Mouse (Mus musculus) urinary bladder, postnatal 4 days (tissue): ENCODE results near the gene A930004D18Rik.
"Not testable (repeated sequence)": the region's sequence is repeated elsewhere in the genome, so short reads cannot be mapped to it uniquely, and the experiment has no call there.

Experiments
- DNase-seq, 2 experiments: peaks; one replicate each; pipeline ENCODE4 v3.0.0; 2021 to 2022; ENCODE audit warnings: low spot score in 2 of 2

A930004D18Rik gene

DNA sequence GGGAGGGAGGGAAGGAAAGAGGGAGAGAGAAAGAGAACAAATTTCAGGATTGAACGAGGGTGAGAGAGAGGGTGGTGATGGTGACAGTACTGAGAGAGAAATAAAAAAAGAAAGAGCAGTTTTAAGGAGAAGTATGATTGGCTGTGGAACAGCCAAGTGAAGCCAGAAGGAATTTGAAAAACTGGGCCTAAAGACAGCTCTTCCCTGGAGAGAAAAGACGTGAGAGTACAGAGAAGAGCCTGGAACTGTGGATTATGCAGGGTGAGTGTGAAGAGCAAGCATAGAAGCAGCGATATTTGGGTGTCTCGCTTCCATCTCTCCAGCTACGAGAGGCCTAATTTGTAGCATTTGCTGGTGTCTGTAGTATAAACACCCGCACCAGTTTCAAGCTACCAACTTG is 26.3 kb downstream of the A930004D18Rik start:
- no peak for DNase-seq

DNA sequence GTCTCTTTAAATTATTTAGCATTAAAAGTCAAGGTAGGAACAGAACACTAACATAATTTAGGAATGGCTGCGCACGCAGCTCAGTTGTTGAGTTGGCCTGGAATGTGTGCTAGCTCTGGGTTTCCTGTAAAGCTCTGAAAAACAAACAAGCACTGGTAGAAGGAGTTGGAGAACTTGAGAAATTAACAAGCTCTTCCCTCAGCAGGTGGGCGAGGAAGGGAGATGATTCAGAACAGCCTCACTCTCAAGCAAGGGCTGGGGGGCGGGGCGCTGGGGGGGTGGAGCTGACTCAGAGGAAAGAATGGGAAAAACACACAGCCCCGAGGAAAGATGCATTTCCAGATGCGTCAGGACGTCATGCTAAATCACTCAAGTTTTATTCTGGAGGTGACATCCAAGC is 32.4 kb downstream of the A930004D18Rik start:
- DNase-seq: no peak

DNA sequence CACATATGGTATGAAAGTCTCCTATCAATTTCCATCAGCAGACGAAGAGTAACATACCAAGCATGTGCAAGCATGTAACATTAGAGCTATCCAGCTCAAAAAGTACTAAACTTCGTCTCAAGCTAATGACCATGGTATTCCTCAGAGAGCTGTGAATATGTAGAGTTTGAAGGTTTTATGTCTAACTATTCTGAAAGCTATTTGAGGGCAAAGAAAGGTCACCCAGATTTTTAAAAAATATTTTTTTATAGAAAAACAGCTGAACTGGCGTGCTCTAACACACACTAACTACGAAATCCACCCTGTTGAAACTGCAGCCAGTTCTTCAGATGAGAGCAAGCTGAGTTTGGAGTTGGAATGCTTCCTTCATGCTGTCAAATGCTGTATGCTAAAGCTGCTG is 33.3 kb downstream of the A930004D18Rik start:
- no peak for DNase-seq

DNA sequence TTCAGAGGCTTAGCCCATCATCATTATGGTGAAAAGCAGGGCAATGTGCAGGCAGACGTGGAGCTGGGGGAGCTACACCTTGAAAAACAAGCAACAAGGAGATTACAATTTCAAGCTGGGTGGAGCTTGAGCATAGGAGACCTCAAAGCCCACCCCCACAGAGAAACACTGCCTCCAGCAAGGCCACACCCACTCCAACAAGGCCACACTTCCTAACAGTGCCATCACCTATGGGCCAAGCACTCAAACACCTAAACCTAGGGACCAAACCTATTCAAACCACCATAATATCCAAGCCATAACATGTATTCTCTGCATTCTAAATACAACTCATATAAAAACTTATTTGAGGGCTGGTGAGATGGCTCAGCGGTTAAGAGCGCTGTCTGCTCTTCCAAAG is 35.2 kb downstream of the A930004D18Rik start:
- no peak for DNase-seq

DNA sequence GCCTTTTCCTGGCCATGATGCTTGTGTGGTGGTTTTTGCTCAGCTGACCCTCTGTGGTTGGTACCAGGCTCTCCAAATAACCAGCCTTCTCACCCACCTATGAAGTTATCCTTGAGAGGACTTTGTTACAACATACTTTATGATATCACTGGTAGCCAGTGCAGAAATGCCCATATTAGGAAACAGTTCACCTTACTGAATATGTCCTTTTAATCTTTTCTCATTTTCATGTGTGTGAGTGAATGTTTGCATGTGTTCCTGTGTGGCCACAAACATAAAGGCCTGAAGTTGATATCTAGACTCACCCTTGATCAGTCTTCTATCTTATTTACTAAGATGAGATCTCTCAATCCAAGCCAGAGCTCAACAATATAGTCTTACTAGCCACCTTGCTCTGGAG is 40.7 kb downstream of the A930004D18Rik start, which contains the start of gene H2al2a:
Gene H2al2a, minus strand, starts transcription at position 101 of the 400 bp plus-strand sequence.
- no peak for DNase-seq

DNA sequence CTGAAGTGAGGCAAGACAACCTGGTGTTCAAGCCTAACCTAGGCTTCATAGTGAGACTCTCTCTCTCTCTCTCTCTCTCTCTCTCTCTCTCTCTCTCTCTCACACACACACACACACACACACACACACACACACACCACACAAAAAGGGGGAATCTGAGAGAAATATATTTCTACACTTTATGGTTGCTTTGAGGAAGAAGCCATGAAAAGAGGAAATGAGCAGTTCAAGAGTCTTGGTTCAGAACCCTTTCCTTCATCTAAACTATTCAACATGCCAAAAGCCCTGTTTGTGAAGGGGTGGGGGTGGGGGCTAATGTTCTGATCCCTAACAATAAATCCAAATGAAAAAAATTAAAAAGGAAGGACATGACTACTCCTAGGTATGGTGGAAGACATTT is 48.0 kb downstream of the A930004D18Rik start:
- no peak for DNase-seq

DNA sequence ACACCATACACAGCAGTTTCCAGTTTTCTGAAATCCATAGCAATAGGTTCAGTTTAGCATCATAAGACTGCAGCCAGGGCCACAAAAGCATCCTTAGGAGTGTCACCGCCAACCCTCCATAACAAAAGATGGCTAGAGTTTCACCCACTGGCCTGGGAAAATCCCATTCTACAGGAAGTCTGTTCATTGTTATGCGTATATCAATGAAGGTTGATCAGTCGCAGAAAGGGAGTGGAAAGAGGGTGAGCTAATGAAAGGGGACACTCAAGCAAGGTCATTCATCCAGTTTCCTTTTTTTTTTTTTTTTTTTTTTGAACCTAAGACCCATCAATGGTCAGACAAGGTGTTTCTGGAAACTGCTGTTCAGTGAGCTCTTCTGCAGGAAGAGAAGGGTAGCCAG is 48.4 kb downstream of the A930004D18Rik start:
- DNase-seq: no peak

DNA sequence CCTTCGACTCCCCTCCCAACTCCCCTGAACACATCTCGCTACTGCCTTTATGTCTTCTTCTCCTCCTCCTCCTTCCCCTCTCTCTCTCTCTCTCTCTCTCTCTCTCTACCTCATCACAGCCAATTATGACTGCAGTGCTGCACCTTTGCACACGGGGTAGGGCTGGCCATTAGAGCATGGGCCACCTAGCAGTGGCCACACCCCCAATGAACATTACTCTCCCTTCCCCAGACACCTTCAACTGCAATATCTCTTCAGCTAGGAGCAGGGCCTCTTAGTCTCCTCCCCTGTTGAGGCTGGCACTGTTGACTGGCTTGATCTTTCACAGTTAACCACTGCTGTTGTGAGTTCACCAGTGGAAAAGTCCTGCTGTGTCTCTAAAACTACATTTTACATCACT is 50.8 kb downstream of the A930004D18Rik start:
- no peak for DNase-seq

DNA sequence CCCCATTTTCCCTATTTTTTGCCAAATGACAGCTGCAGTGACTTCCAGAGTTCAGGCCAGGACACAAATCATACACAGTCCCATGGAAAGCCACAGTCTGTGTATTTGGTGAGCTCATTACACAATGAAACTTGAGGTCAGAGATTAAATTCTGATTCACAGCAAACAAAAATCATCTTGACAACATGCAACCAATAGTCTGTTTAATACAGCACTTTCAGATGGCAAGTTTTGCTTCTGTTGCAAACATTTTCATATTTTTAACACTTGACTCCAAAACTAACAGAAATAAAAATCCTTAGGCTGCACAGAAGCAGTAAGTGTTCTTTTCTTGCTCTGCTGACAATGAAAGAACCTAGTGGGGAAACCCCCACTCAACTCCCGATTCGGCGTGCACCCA is 52.8 kb downstream of the A930004D18Rik start:
- no peak for DNase-seq

DNA sequence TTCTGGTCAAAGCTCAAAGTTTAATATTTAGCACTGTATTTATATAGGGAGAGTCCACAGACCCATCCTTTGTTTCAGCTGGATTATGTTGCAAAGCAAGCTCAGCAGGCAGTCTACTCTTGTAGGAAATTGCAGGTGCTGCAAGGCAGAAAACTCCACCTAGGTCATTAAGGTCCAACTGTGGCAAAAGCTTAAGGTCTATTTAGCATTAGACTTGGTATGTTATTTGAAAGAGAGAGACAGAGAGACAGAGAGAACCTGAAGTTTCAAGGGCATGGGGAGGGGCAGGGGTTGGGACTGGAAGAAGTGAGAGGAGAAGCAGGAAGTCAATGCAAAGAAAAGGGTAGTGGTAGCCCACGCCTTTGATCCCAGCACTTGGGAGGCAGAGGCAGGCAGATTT is 54.8 kb downstream of the A930004D18Rik start:
- DNase-seq: no peak

DNA sequence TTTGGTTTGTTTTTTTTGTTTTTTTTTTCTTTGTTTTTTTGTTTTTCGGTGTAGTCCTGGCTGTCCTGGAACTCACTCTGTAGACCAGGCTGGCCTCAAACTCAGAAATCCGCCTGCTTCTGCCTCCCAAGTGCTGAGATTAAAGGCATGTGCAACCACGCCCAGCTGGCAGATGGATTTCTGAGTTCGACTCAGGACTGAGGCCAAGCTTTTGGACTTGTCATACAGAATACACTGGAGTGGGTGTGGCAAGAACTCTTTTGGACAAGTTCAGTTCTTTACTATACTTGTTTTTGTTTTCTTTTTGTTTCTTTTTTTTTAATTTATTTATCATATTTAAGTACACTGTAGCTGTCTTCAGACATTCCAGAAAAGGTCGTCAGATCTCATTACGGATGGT is 58.8 kb downstream of the A930004D18Rik start:
- no peak for DNase-seq

DNA sequence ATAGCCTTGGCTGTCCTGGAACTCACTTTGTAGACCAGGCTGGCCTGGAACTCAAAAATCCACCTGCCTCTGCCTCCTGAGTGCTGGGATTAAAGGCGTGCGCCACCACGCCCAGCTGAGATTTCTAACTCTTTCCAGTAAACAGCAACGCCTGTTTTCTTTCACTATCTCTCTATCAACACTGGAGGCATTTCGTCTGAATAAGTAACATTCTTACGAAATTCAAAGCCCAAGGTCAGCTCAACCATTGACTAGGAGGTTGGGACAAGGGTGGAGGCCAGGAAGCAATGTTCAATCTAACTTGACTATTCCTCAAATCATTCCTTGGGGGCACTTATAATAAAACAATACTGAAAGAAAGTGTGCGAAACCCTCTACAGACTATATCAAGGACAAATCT is 59.3 kb downstream of the A930004D18Rik start:
- DNase-seq: not testable (repeated sequence)

DNA sequence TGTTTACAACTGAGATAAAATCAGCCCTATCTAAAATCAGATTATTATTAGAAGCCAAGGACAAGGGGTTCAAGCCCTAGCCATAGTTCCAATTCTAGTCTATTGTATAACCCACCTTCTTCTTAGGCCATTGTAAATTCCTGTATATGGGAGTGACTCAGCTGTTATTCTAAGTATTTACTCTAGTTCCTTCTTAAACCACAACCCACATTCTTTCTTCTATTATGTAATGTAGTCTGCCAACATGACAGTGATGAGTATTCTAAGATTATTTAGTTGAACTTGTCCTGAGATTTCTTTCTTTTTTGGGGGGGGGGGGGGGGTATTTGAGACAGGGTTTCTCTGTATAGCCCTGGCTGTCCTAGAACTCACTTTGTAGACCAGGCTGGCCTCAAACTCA is 59.9 kb downstream of the A930004D18Rik start:
- DNase-seq: not testable (repeated sequence)

DNA sequence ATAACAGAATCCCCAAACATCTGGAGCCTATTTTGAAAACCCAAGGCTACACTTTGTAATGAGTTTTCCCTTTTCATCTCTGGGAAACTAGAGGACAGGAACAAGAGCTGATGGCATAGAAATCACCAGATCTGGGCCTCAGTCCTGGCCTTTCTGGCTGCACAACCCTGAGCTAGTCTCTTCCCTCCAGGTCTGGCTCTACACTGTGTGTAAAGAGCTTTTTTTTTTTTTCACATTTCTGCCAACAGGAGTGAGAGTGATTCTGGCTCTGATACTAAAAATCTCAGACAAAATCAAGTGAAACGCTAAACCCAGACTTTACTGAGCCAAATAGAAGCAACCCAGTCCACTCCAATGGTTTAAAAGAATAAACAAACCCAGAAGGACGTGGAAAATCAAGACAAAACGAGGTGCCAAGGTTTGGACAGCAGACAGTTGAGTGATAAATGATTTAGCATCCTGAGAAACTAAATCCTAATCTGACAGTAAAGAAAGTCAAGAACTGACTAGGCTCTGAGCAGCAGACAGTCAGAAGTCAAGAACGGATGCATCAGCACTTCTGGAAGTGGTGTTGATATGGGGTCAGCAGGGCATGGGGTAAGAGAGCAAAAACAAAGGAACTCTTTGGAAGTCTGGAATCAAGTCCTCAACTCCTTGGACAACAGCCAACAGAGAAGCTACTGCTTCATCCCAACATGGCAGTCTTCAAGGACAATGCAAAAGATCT is 61.8 kb downstream of the A930004D18Rik start:
- DNase-seq: no peak
